Mouse (Mus musculus) erythroblast, adult 5-6 weeks (primary cell): ENCODE results near the gene Csdc2. TPM values are rescaled to one million over a fixed set of nuclear protein-coding genes. Genes with fewer than 3 reads are reported as not detected.
"Not testable (repeated sequence)": the region's sequence is repeated elsewhere in the genome, so short reads cannot be mapped to it uniquely, and the experiment has no call there.

Experiments
- ATAC-seq: replicated peaks from 2 replicates; pipeline ENCODE4 v1.8.0; 2016; ENCODE audit warnings: moderate number of reproducible peaks, mild to moderate bottlenecking, moderate TSS enrichment, inconsistent platforms; ENCODE audit not compliant: poor library complexity, low FRiP score, severe bottlenecking
- total RNA-seq, 2 experiments: library from RNA; stranded (forward) in 1 of 2; stranded (reverse) in 1 of 2; fragments of 150-400 nt in 1 of 2; fragments of 200-764, 138-1000 nt in 1 of 2; gene quantifications; 2 replicates each; pipeline versions ENCODE4 v1.2.3 to v1.2.4; 2015 to 2017; ENCODE audit warnings: low replicate concordance in 2 of 2

Gene Csdc2
- not detected in 2 replicates for total RNA-seq (2015; ENCODE audit: low replicate concordance)
- total RNA-seq (2017; ENCODE audit: low replicate concordance): not detected in 2 replicates

- ATAC-seq: no peak
These were observed at the start of gene Csdc2 for GRCm38 (mm10) chr15:81936679-81937078. TSS of gene Csdc2 (plus strand) at chr15:81936759.

GRCm38 (mm10) chr15:81886795-81887550 is 49.6 kb upstream of the Csdc2 start:
- ATAC-seq: no peak

DNA sequence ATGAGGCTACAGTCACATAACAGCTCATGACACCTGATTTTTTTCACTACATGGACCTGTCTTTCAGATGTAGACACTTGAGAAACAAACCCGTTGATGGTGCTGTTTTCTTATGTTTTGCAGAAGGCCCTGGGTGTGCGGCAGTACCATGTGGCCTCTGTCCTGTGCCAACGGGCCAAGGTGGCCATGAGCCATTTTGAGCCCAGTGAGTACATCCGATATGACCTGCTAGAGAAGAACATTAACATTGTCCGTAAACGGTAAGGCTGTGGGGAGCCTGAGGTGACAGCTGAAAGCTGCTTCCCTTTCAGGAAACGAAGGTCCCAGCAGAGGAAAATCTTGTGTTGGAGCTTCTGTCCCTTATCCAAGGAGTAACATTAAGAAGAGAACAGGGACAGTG is 47.4 kb upstream of the Csdc2 start:
- no peak for ATAC-seq

DNA sequence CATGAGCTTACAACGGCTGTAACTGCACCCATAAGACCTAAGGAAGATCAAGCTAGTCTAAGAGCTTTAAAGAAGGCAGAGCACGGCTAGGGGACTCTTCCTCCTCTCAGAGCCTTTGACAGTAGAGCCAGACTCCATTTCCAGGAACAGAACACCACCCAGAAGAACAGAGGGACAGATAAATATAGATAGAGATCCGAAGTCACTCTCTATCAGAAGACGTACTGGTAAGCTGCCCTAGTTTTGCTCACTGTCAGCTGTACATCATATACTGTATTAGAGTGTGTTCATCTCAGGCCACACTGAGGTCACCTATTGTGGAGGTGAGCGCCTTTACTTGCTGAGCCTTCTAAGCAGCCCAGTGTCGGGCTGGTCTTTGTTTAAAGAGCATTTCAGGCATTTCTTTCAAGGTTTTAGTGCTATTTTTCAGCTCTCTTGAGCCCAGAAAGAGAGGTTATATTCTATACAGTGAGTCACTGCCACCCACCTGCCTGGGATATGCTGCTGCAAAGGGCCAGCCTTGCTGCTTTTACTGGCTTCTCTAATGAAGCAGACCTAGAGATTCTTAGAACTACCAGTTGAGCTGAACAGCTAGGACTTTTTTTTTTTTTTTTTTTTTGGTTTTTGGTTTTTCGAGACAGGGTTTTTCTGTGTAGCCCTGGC is 45.3 kb upstream of the Csdc2 start:
- ATAC-seq: no peak

DNA sequence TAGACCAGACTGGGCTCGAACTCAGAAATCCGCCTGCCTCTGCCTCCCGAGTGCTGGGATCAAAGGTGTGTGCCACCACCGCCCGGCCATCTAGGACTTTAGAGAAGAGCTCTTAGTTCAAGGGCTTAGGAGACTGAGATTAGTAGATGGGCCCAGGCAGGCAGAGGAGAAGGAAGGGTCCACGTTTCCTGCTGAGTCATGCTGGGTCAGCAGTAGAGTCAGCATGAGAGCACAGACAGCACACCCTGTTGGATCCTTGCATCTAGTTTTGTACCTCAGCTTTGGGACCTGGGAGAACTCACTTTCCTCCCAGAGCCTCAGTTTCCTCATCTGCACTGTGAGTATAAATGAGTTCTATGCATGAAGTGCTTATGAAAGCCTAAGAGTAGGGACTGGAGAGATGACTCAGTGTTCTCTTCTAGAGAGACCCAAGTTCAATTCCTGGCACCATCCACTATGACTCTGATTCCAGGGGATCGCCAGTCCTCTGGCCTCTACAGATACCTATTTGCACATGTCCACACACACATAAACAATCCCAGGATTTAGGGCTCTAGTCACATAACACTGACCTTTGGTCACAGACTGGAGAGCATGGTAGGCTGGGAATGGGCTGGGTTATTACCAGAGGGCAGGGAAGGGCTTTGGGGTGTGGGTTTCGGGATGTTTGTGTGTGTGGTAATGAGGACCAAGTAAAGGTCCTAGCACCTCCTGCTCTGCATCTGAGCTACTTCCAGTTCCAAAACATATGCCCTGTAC is 44.6 kb upstream of the Csdc2 start:
- peak; percentile 96 for ATAC-seq

DNA sequence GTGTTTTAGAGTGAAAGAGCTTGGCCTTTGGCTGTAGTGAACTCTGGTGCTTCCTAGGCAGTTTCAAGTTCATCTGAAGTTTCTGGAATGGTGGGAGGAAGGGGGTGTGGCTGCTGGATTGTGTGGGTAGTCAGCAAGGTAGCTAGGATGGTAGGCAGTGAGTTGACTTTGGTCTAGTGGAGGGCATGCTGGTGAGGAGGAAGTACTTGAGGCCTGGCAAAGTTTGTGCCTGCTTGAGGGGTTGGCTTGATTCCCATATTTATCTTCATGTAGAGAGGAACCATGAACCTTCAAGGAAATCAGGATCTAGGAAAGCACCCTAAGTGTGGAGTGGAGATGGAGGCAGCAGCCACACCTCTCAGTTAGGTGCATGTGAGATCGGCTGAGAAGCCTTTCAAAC is 42.6 kb upstream of the Csdc2 start:
- ATAC-seq: no peak

- no peak for ATAC-seq
These were observed 40.2 kb upstream of the Csdc2 start for GRCm38 (mm10) chr15:81896407-81896806.

- no peak for ATAC-seq
These were observed 38.8 kb upstream of the Csdc2 start for GRCm38 (mm10) chr15:81897607-81898285.

- ATAC-seq: no peak
These were observed 37.8 kb upstream of the Csdc2 start for GRCm38 (mm10) chr15:81898751-81899150.

DNA sequence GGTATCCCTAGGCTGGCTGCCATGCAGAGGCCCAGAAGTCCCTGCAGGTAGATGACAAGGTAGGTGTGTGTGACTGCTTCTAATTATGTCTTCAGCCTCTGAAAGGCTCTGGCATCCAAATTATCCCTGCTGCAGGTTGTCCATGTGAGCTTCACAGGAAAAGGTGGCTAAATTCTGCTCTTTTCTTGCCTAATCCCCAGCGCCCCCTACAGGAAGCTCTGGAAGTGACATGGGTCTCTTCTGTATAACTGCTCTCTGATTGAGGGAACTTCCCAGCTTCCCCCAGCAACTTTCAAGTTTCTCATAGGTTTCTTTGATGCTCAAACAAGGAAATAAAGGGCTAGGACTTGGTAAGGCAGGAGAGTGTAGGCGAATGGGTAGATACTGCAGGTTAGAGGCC is 31.6 kb upstream of the Csdc2 start:
- peak; percentile 56; the same call in 1 of the 2 replicates for ATAC-seq

DNA sequence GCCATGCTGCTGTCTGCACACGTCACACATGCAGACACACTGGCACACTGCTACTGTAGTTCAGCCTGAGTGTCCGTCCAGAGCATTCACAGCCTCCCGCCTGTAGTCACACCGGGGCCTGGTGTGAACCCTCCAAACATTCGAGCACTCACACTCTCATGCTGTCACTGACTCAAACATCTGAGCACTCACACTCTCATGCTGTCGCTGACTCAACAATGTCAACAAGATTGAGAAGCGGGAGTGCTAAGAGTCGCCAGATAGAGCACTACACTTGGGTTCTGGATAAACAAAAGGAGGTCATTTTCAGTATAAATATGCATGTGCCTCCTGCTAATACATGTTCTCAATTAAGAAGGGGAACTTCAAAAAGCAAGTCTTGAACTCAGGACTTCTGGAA is 28.6 kb upstream of the Csdc2 start:
- ATAC-seq: no peak

DNA sequence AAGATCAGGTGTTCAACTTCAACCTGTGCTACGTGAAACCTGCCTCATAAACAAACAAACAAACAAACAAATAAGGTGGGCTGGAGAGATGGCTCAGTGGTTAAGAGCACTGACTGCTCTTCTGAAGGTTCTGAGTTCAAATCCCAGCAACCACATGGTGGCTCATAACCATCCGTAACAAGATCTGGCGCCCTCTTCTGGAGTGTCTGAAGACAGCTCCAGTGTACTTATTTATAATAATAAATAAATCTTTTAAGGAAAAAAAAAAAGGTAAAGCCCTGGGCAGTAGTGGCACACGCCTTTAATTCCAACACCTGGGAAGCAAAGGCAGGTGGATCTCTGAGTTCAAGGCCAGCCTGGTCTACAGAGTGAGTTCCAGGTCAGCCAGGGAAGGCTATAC is 27.8 kb upstream of the Csdc2 start:
- not testable (repeated sequence) for ATAC-seq

- ATAC-seq: no peak
These were observed 24.1 kb upstream of the Csdc2 start for GRCm38 (mm10) chr15:81912498-81912897.

GRCm38 (mm10) chr15:81914668-81915067 is 21.9 kb upstream of the Csdc2 start:
- no peak for ATAC-seq

DNA sequence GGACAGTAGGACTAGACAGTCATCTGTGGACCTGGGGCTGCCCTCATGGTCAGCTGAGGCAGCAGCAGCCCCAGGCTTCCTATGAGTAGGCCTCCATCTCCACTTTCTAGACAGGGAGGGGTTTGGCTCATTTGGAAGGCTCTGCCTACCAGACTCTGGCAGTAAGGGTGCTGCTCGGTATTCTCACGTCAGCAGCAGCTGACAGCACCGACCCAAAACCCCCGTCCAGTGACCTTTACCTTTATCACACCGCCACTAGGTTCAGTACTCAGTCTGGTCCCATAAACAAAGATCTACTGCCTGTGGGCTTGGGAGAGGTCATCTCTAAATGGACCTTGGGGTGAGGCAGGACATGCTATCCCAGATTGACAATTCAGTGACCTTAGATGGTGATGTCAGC is 20.9 kb upstream of the Csdc2 start:
- no peak for ATAC-seq

DNA sequence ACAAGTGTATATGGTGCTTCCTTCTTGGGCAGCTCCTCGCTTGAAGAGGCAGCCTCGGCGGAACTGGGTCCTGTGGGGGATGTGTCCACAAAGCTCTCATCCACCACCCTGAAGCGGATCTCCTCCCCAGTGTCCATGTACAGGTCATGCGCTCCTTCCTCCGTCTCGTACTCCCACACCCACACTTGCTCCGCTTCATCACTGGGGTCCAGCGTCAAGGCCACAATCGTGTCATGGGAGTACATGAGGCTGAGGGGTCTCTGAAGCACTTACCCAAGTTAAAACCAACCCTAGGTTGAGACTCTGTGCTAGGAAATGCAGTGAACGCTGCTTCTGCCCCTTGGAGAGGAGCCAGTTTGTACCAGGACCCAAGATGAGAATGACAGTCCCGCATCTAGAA is 19.4 kb upstream of the Csdc2 start:
- ATAC-seq: no peak

GRCm38 (mm10) chr15:81917621-81918463 is 18.7 kb upstream of the Csdc2 start:
- peak; percentile 76 for ATAC-seq

- ATAC-seq: no peak
These were observed 17.5 kb upstream of the Csdc2 start for GRCm38 (mm10) chr15:81919062-81919461.

DNA sequence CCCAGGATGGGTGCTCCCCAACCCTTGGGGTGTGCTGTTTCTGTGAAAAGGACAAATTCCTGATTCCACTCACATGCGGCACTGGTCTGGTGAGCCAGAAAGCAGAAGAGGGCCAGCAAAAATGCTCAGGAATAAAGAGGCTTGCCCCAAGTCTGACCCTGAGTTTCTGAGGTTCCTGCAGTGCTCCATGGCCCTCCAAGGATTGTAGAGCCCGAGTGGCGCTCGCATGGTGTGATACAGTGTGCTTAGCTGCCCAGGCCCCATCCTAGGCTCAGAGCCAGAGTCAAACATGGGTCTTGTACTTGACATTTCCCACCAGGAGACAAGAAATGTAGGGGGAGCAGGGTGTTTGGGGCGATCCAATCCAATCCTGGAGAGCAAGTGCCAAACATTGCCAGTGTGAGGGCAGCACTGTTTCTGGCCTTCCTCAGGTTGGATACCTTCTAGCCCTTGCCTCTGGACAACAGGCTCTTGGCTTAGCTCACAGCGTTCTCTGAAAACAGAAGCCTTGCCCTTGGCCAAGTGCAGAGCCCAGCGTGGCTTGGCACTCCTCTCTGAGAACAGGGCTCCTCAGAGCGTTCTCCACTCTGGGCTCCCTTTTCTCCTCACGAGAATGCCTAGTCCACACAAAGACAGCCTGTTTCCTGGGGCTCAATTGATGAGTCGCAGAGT is 15.9 kb upstream of the Csdc2 start:
- ATAC-seq: no peak
